Mouse (Mus musculus) c-Kit-positive CD71-positive TER-119-positive erythroid progenitor cells, embryonic 14.5 days (primary cell): Measurements from ENCODE around the gene H2-T24.
"Not testable (repeated sequence)": the region's sequence is repeated elsewhere in the genome, so short reads cannot be mapped to it uniquely, and the experiment has no call there.

Experiments used
- DNase-seq: peaks from one replicate; pipeline ENCODE4 v3.0.0-alpha.2; 2013; ENCODE audit warnings: low spot score

H2-T24 gene

GRCm38 (mm10) chr17:36020191-36021073 is at the start of gene H2-T24:
H2-T24 (minus strand) TSS chr17:36020560.
- DNase-seq: peak; percentile 70

- peak; percentile 76 for DNase-seq
These were observed 40.5 kb upstream of the H2-T24 start for GRCm38 (mm10) chr17:36060829-36061228.

DNA sequence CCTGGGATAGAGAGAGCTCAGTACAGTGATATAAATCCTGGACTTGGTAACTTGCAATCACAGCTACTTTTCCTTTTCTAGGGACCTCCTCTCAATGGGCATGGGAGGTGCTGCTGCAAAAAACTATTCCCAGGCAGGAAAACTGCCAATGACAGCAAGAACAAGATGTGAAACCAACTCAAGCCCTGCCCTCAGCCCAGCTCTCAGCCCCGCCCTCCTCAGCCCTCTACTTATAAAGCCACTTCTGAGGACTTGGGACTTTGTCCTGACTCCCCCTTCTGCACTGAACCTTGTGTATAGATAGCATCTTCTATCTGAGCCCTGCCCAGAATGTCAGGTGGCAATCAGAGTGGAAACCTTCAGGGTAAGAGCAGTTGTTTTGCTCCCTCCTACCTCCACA is 38.0 kb upstream of the H2-T24 start, which contains the start of gene Gm11127:
Gm11127 (minus strand) TSS at position 10 of the 400 bp plus-strand sequence.
- DNase-seq: not testable (repeated sequence)

- DNase-seq: not testable (repeated sequence)
These were observed 37.6 kb upstream of the H2-T24 start for GRCm38 (mm10) chr17:36057927-36058326.

DNA sequence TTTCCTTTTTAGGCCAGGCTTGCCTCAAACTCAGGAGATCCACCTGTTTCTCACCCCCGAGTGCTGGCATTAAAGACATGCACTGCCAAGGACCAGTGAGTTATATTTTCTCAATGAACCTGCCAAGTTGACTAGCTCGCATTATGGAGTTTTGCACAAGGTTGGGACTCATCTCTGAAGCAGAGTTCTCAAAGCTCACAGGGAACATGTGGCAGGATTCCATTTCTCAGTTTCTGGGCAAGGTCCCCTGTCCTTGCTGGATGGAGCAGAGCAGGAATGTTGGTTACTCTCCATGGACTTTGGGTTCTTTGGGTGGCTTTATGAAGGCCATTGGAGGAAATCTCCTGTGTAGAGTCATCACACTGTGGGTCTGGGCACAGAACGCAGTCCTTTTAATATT is 22.9 kb upstream of the H2-T24 start:
- DNase-seq: no peak

DNA sequence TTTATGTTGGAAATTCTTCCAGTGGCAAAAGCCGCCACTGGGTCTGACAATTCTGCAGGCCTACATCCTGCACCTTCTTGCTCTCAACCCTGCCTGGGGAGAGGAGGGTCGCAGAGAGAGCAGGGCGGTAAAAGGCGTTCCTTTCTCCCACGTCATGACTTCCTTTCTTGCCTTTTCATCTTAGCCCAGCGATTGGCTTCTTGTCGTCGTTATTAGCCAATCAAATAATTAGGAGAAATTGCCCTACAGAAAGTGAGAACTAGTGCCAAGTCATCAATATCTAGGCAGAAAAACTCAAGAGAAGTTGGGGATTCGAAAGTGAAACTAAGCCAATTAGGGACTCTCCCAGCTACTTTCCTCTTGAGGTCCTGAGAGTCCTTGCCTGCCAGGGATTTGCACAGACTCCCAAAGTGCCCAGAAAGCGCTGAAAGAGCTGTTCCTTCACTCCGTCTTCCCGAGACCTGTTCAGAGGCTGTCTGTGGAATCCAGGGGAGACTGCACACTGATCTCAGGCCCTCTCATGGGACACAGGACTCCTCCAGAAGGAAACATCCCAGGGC is 22.3 kb upstream of the H2-T24 start, which contains the start of the genes H2-T22 and Gm6034:
H2-T22 (minus strand) TSS at position 138 of the 560 bp plus-strand sequence.
Gm6034 (plus strand) TSS at position 352 of the 560 bp plus-strand sequence.
- DNase-seq: peak; percentile 81

- not testable (repeated sequence) for DNase-seq
These were observed 21.7 kb upstream of the H2-T24 start for GRCm38 (mm10) chr17:36042055-36042454.

GRCm38 (mm10) chr17:36040604-36041003 is 20.2 kb upstream of the H2-T24 start:
- not testable (repeated sequence) for DNase-seq

DNA sequence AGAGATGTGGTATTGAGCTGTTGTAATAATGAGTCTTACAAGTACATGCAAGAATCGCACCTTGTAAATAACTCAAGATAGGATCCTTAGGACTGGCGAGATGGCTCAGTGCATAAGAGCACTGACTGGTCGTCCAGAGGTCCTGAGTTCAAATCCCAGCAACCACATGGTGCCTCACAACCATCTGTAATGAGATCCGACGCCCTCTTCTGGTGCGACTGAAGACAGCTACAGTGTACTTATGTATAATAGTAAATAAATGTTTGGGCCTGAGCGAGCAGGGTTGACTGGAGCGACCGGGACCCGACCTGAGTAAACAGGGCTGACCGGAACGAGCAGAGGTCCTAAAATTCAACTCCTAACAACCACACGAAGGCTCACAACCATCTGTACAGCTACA is 15.8 kb upstream of the H2-T24 start:
- DNase-seq: not testable (repeated sequence)

DNA sequence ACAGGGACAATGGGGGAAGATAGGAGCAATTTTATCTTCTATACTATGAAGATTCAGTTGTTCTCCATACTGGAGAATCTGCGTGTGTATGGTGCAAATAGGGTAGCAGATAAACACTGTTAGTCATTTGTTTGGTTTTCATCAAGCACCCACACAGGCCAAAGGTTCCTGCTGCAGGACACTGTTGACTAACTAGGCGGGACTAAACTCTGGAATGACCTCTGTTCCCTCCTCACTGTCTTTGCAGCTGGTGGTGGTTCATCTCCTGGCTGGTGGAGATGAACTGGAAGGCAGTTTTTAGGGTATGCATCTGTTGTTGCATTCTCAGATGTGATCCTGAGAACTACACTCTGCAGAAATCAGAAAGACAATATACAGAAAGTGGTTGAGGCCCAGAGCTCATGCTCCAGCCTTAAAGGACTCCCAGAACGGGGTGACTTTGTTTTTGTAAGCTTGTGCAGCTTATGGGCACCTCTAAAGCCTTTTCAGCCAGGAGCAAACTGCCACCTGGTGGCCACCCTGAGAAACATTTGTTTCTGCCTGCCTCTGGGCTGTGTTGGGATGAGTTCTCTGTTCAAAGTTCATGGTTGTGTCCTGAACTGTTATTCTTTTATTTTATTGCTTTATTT is 14.8 kb upstream of the H2-T24 start:
- DNase-seq: not testable (repeated sequence)

GRCm38 (mm10) chr17:36034524-36034923 is 14.2 kb upstream of the H2-T24 start:
- DNase-seq: not testable (repeated sequence)

DNA sequence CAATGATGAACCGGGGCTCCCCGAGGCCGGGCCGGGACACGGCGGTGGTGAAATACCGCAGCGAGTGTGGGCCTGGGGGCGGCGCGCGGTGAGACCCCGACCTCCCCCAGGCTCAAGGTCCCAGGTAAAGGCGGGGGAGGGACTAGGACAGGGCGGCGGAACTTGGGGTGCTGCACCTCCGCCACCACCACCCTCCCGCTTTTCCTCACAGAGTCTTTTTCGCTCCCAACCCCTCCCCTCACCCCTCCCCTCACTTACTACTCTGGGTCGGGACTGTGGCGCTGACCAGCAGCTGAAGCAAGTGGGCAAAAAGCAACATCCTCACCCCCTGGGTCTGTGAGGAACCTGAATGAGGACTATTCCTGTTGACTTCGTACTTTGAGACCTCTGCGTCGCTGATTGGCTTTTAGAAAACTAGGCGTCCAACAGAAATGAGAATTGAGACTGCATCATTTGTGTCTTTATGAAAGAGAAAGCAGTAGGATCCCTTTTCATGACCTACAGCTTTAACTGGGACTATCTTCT is 12.1 kb upstream of the H2-T24 start, which contains the start of gene H2-T23:
H2-T23 (minus strand) TSS at position 505 of the 525 bp plus-strand sequence.
- DNase-seq: not testable (repeated sequence)

DNA sequence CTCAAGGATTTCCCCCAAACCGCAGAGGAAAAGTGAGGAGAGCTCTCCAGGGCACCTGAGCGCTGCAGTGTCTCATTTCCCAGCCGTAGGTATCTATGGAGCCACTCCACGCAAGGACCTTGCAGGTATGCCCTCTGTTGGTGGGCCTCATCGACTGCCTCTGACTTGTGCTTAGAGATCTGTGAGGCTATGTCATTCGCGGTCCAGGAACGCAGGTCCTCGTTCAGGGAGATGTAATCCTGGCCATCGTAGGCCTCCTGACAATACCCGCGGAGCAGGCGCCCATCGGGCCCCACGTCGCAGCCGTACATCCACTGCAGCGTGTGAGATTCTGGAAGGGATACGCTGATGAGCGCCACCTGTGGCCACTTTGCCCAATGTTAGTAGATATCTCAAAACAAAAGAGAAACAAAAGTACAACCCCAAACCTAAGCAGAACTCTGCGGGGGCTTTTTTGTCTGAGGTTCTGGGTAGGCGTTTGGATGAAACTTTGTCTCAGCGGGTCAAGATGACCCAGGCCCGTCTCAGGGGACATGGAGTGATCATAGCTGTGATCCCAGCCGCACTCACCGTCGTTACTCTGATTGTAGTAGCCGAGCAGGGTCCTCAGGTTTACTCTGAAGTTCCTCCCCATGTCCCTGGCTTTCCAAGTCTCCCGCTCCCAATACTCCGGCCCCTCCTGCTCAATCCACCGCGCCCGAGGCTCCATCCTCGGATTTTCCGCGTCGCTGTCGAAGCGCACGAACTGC is 11.4 kb upstream of the H2-T24 start:
- not testable (repeated sequence) for DNase-seq

DNA sequence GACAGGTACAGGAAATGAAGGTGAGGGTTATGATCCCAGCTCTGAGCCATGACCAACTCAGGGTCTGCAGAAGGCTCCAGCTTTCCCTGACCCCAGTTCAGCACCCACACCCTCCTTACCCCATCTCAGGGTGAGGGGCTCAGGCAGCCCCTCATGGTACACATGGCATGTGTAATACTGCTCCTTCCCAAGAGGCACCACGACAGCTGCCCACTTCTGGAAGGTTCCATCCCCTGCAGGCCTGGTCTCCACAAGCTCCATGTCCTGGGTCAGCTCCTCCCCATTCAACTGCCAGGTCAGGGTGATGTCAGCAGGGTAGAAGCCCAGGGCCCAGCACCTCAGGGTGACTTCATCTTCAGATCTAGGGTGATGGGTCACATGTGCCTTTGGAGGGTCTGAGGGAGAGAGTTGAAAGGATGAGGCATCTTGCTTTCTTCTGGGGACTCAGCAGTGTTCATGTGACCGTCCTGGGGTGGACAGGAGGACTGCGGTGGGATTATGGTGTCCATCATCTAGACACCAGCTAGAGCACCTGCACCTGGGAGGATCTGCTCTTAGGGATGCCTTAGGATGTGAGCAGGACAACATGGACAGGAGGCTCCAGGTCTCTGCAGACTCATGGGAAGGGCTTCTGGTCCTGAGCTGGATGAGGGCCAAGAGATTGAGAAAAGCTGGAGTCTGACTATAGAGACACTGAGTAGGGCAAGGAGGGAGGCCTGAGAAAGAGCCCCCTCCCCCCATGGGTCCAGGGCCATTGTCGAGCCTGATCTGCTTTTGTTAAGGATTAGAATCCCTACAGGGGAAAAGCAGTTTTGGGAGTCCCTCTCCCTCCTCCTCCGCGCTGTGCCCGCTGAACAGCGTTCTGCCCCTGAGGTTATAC is 10.6 kb upstream of the H2-T24 start:
- not testable (repeated sequence) for DNase-seq

DNA sequence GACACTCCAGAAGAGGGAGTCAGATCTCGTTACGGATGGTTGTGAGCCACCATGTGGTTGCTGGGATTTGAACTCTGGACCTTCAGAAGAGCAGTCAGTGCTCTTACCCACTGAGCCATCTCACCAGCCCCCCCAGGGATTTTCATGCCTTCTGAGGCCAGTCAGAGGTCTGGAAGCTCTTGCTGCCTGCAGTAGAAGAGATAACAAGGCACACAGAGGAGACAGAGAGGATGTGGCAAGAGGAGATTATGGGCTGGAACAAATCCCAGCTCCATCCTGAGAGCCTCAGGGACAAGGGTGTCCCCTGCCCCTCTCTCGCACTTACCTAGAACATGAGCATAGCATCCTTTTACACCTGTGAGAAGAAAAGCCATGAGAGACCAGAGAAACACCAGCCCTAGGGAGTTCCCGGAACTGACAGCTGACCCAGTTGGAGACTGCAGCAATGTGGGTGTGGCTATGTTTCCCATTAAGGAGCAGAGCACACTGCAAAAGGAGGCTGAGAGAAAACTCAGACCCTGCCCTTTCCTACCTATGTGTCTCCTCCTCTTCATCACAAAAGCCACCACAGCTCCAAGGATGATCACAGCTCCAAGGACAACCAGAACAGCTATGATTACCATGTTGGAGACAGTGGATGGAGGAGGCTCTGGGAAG is 9.8 kb upstream of the H2-T24 start:
- not testable (repeated sequence) for DNase-seq

DNA sequence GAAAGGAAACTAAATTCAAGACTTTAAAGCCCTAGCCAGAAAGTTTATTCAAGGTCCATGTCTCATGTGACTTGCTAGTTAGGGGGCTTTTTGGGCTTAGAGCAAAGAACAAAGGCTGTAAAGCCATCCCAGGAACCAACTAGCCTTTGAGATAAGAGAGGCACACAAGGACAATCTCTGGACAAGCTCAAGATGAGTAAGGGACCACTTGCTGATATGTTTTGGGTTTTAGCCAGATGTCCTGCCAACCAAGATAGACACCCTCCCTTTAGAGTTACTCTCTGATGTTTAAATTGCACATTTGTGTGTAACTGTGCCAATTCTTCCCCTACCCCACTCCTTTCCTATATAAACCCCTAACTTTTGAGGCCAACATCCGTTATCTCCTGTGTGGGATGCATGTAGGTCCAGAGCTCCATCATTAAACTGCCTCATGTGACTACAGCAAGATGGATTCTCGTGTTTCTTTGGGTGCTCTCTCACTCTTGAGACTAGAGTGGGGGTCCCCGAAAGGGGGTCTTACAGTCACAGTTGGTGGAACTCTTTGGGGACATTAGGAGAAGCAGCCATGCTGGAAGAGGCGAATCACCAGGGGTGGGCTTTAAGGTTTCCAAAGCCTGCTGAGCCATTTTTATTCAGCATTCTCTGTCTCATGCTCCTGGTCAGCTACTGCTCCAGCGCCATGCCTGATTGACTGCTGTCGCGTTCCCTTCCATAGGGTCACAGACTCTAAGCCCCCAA is 8.7 kb upstream of the H2-T24 start:
- DNase-seq: no peak

DNA sequence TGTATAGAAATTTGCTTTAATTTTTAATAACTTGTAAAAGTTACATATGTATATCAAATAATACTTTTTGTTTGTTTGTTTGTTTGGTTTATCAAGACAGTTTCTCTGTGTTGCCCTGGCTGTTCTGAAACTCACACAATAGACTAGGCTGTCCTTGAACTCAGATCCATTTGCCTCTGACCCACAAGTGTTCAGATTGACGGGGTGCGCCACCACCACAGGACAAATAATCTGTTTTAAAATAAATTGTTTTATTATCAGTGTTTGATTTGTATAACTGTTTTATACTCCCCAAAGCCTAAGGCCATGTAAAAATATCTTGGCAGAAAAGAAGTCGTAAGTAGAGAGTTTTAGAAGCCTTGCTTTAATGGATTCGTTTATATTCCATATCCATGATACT is 7.3 kb upstream of the H2-T24 start:
- no peak for DNase-seq

- no peak for DNase-seq
These were observed 5.5 kb upstream of the H2-T24 start for GRCm38 (mm10) chr17:36025901-36026300.

DNA sequence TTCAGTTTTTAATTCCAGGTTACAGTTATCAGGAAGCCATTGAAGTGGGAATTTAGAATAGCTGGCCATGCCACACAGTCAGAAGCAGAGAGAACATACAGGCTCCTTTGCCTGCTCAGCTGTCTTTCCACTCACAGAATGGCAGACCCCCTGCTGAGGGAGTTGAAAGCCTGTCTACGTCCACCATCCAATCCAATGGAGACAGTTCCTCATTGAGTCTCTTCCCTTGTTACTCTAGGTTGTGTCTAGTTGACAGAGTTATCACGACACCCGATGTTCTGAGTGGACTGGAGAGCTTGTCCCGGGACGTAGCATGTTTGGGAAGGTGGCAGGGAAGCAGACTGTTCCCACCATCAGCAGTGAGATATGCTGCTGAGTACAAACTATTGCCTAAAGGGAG is 4.8 kb upstream of the H2-T24 start:
- no peak for DNase-seq
